10 mouse cellular contexts compared by ENCODE assay signal in genomic region chr6:91259440-91260120, GRCm38 (mm10). TPM values are rescaled to one million over a fixed set of nuclear protein-coding genes. Genes with fewer than 3 reads are reported as not detected.
DNase-seq lines count a peak whose midpoint lies in the region; ATAC-seq lines count a peak whose summit lies in the region.
"Had no signal": no experiment of that assay in that cellular context is flagged by ENCODE, and none has a peak within 500 bp of the region (broad histone marks: within the 10 kb centered on the region; RNA-seq: fewer than 3 reads in every experiment).

No protein-coding gene starts in this region.

- 82% methylated on average over 16 of the region's 16 CpGs for WGBS in embryonic facial prominence, embryonic 13.5 days
- WGBS in embryonic facial prominence, embryonic 10.5 days = 86% methylated on average over 16 of the region's 16 CpGs
- 64% methylated on average over 16 of the region's 16 CpGs for WGBS in kidney, embryonic 14.5 days
- WGBS in hindbrain, embryonic 16.5 days = 76% methylated on average over 16 of the region's 16 CpGs

- 0 out of 2 replicates have a peak overlapping the region, but pooled peaks have one; percentile 11 for H3K27ac ChIP-seq in embryonic facial prominence, embryonic 13.5 days
- H3K27ac ChIP-seq in embryonic facial prominence, embryonic 10.5 days (replicated peaks) = no peak overlapping the region
- H3K27ac ChIP-seq in kidney, embryonic 14.5 days (ENCODE audit: low read depth, low read length) = no peak overlapping the region
- no peak overlapping the region for H3K27ac ChIP-seq in hindbrain, embryonic 16.5 days (ENCODE audit: low read depth, low read length)

- no peak overlapping the region for H3K4me3 ChIP-seq in embryonic facial prominence, embryonic 13.5 days
- no peak overlapping the region for H3K4me3 ChIP-seq in embryonic facial prominence, embryonic 10.5 days
- no peak overlapping the region for H3K4me3 ChIP-seq in kidney, embryonic 14.5 days (ENCODE audit: low read length)
- no peak overlapping the region for H3K4me3 ChIP-seq in hindbrain, embryonic 16.5 days (ENCODE audit: low read length)

- 0 out of 2 replicates have a peak overlapping the region, but pooled peaks have one; percentile 11 for H3K9ac ChIP-seq in embryonic facial prominence, embryonic 13.5 days
- H3K9ac ChIP-seq in kidney, embryonic 14.5 days (ENCODE audit: low read depth, low read length) = no peak overlapping the region
- H3K9ac ChIP-seq in hindbrain, embryonic 16.5 days (ENCODE audit: low read depth, low read length) = no peak overlapping the region

- no peak overlapping the region for H3K4me2 ChIP-seq in embryonic facial prominence, embryonic 13.5 days
- no peak overlapping the region for H3K4me2 ChIP-seq in kidney, embryonic 14.5 days (replicated peaks; ENCODE audit: low read depth, low read length)
- no peak overlapping the region for H3K4me2 ChIP-seq in hindbrain, embryonic 16.5 days (ENCODE audit: low read length)

- ATAC-seq in embryonic facial prominence, embryonic 13.5 days (ENCODE audit: insufficient number of reproducible peaks, insufficient read depth, low FRiP score, low TSS enrichment, low read depth) = no peak
- no peak for ATAC-seq in kidney, embryonic 14.5 days (ENCODE audit: low FRiP score, low TSS enrichment)
- ATAC-seq in hindbrain, embryonic 16.5 days = no peak
- ATAC-seq: intestine, postnatal 0 days had no signal

- no peaks in the 10 kb centered on the region; the same call in 1 of the 2 replicates for H3K4me1 ChIP-seq in embryonic facial prominence, embryonic 13.5 days
- peaks cover 9% of the 10 kb centered on the region for H3K4me1 ChIP-seq in embryonic facial prominence, embryonic 10.5 days
- H3K4me1 ChIP-seq in kidney, embryonic 14.5 days (ENCODE audit: control insufficient read depth, insufficient read depth, low read length) = 0 out of 2 replicates have a peak, but pooled peaks cover 4% of the 10 kb centered on the region
- peaks cover 5% of the 10 kb centered on the region; the same call in 1 of the 2 replicates for H3K4me1 ChIP-seq in hindbrain, embryonic 16.5 days (ENCODE audit: control insufficient read depth, insufficient read depth, low read depth, low read length)

- no peaks in the 10 kb centered on the region for H3K27me3 ChIP-seq in embryonic facial prominence, embryonic 13.5 days
- no peaks in the 10 kb centered on the region; the same call in 1 of the 2 replicates for H3K27me3 ChIP-seq in embryonic facial prominence, embryonic 10.5 days (replicated peaks; ENCODE audit: low read depth, poor library complexity, severe bottlenecking)
- no peaks in the 10 kb centered on the region for H3K27me3 ChIP-seq in kidney, embryonic 14.5 days (ENCODE audit: control insufficient read depth, insufficient read depth, low read length)
- H3K27me3 ChIP-seq in hindbrain, embryonic 16.5 days (replicated peaks; ENCODE audit: control insufficient read depth, insufficient read depth, low read length) = no peaks in the 10 kb centered on the region

- H3K36me3 ChIP-seq in embryonic facial prominence, embryonic 13.5 days = peaks cover 97% of the 10 kb centered on the region
- peaks cover 42% of the 10 kb centered on the region for H3K36me3 ChIP-seq in embryonic facial prominence, embryonic 10.5 days (replicated peaks)
- H3K36me3 ChIP-seq in kidney, embryonic 14.5 days (ENCODE audit: control insufficient read depth, insufficient read depth, low read length) = no peaks in the 10 kb centered on the region
- H3K36me3 ChIP-seq in hindbrain, embryonic 16.5 days (ENCODE audit: control insufficient read depth, insufficient read depth, low read length) = no peaks in the 10 kb centered on the region

- H3K9me3 ChIP-seq in embryonic facial prominence, embryonic 13.5 days = no peaks in the 10 kb centered on the region
- no peaks in the 10 kb centered on the region for H3K9me3 ChIP-seq in embryonic facial prominence, embryonic 10.5 days
- no peaks in the 10 kb centered on the region for H3K9me3 ChIP-seq in kidney, embryonic 14.5 days (ENCODE audit: control insufficient read depth, low read length)
- no peaks in the 10 kb centered on the region for H3K9me3 ChIP-seq in hindbrain, embryonic 16.5 days (ENCODE audit: control insufficient read depth, low read length)

- DNase-seq in embryonic facial prominence, embryonic 10.5 days (ENCODE audit: low spot score) = no peak
- DNase-seq in CD4-positive, CD25-positive, alpha-beta regulatory T cell, adult 2 months (ENCODE audit: low read depth, low spot score) = peak; percentile 42
- peak; percentile 60 for DNase-seq in fibroblast of lung, adult 2 months (ENCODE audit: low read depth)
- DNase-seq in naive thymus-derived CD4-positive, alpha-beta T cell, adult 2 months (ENCODE audit: low read depth) = peak; percentile 9
- DNase-seq in kidney, postnatal 4 days = no peak
- DNase-seq: lung, adult 2 months had no signal

RNA-seq across cellular contexts. Expression of gene Fbln2, which starts 47.3 kb away (rescaled TPM):
- polyA plus RNA-seq in embryonic facial prominence, embryonic 13.5 days (2015; fragmentation: Nextera tagmentation; extraction: Ambion mirVana) = 298 and 344 TPM in 2 replicates
- 56.6 and 69.0 TPM in 2 replicates for polyA plus RNA-seq in embryonic facial prominence, embryonic 10.5 days (2016; fragmentation: Nextera tagmentation; extraction: Ambion mirVana)
- polyA plus RNA-seq in kidney, embryonic 14.5 days (2014; fragmentation: Nextera tagmentation; extraction: Ambion mirVana) = 16.4 and 22.1 TPM in 2 replicates
- polyA plus RNA-seq in hindbrain, embryonic 16.5 days (2015; fragmentation: Nextera tagmentation; extraction: Ambion mirVana) = 29.7 and 34.2 TPM in 2 replicates

Comparison
In these comparisons a context has a peak if more than half of its experiments do, and no peak if none do; other contexts are left out.
1. DNase-seq: peak in CD4-positive, CD25-positive, alpha-beta regulatory T cell, adult 2 months (single experiment), fibroblast of lung, adult 2 months (single experiment) and naive thymus-derived CD4-positive, alpha-beta T cell, adult 2 months (single experiment); none in embryonic facial prominence, embryonic 10.5 days (single experiment) and kidney, postnatal 4 days (0 of 2).